Mouse (Mus musculus): ENCODE results near the gene Elf2. TPM values are rescaled to one million over a fixed set of nuclear protein-coding genes. Genes with fewer than 3 reads are reported as not detected.
A peak's percentile ranks its signal among the peaks of the same experiment; 100 is the strongest.
"Not testable (repeated sequence)": the region's sequence is repeated elsewhere in the genome, so short reads cannot be mapped to it uniquely, and the experiment has no call there.

Elf2 gene
- polyA plus RNA-seq, 1 experiment from 2014 or later = 21.8 TPM

DNA sequence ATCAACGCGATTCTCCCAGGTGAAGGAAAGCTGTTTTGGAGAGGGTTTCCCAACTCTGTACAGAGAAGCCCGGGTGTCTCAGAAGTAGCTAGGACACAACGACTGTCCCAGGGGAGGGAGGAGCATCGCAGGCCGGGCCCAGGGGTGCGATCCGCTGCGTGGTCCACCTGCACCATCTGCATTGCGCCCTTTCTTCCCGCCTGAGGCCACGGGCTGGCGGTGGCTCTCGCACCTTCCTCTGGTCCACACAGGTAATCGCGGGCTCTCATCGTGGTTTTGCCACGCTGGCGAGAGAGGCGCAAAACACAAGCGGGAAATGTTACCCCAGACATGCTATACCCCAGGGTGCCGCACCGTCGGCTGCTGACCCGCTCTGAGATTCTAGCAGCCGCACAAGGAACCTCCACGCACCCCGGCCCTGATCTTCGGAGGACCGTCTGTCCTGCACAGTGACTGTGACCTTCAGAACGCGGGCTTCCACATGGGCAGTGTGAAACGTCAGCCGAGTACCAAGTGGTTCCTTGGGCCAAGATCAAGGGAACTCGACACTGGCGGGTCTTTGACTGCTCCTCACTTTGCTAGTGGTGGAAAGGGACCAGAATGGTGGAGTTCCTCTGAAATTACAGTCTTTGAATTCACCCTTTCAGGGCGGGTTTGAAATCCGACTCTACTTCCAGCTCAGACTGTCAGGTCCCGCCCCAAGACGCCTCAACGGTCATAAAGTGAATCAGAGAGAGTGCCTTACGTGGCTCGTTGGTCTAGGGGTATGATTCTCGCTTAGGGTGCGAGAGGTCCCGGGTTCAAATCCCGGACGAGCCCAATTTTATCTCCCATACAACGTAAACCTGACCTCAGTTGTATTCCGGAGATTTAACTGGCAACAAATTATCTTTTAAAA lies 18.4 kb upstream of the Elf2 start:
- Histone ChIP-seq H3K9ac (peak overlapping the region; percentile 78), H3K4me2 (peak overlapping the region; percentile 81), H3K4me3 (peak overlapping the region; percentile 67), H3K4me1 (peaks cover 43% of the 10 kb centered on the region), H3K27ac (peak overlapping the region; percentile 78), H3K36me3 (no peaks in the 10 kb centered on the region), H3K27me3 (replicated peaks) (0 out of 2 replicates have a peak, but pooled peaks cover 4% of the 10 kb centered on the region), H3K9me3 (replicated peaks) (no peaks in the 10 kb centered on the region)
- under 1% methylated on average over 50 of the region's 50 CpGs for WGBS (ENCODE audit: insufficient replicate concordance)
- ATAC-seq = peak; percentile 75

DNA sequence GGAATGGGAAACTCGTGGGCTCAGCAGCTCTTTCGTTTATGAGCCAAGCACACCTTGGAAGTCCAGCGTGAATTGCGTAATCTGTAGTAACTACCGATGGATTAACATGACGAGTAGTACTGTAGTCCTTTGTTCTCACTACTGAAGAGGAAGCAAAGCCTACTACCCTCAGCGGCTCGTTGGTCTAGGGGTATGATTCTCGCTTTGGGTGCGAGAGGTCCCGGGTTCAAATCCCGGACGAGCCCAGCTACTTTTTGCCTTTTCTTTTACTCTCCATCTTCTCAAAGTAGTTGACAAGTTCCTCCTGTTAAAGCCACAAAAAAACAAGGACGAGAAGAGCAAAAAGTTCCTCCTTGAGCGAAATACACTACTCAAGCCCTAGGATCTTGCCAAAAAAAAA lies 17.7 kb upstream of the Elf2 start:
- Histone ChIP-seq H3K27me3 (replicated peaks) (no peaks in the 10 kb centered on the region), H3K27ac (peak overlapping the region; percentile 78; the same call in 1 of the 2 replicates), H3K9ac (peak overlapping the region; percentile 78), H3K4me2 (peak overlapping the region; percentile 81), H3K4me1 (peaks cover 44% of the 10 kb centered on the region), H3K9me3 (replicated peaks) (no peaks in the 10 kb centered on the region), H3K4me3 (peak overlapping the region; percentile 67), H3K36me3 (no peaks in the 10 kb centered on the region)
- under 1% methylated on average over 15 of the region's 15 CpGs for WGBS (ENCODE audit: insufficient replicate concordance)
- ATAC-seq = peak; percentile 53

DNA sequence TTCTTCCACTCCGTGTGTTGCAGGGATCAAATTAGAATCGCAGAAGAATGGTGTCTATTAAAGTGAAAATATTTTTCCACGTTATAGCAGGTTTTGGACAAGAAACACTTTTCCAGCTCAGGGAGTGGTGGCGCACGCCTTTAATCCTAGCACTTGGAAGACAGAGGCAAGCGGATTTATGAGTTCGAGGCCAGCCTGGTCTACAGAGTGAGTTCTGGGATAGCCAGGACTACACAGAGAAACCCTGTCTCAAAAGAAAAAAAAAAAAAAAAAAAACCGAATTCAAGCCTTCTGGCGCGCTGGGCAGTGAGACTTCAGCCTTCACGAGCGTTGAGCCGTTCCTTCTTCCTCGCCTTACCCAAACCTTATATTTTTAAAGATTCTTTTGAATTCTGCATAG lies 17.2 kb upstream of the Elf2 start:
- H3K9ac ChIP-seq = peak overlapping the region; percentile 62; the same call in 1 of the 2 replicates
- H3K27ac ChIP-seq = no peak overlapping the region
- peak overlapping the region; percentile 81 for H3K4me2 ChIP-seq
- no peaks in the 10 kb centered on the region for H3K36me3 ChIP-seq
- peak overlapping the region; percentile 67 for H3K4me3 ChIP-seq
- H3K9me3 ChIP-seq (replicated peaks) = no peaks in the 10 kb centered on the region
- H3K4me1 ChIP-seq = peaks cover 50% of the 10 kb centered on the region
- no peaks in the 10 kb centered on the region for H3K27me3 ChIP-seq (replicated peaks)
- 7% methylated on average over 14 of the region's 14 CpGs for WGBS (ENCODE audit: insufficient replicate concordance)
- ATAC-seq = no peak

DNA sequence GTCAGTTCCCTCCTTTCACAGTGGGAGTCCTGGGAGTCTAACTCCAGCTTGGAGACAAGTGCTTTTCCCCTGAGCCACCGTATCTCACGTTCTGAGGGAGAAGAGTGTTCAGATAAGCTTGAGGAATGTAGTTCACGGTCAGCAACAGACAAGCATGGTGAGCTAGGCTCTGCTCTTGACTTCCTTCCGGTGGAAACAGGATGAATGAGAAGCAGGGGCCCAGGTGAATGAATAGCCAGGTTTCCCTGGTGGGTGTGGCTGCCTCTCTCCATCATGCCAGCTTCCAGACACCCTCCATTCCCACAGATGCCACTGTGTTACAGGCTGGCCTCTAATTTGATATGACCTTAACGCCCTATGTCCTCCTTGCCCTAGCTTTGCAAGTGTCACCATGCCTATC lies 16.6 kb upstream of the Elf2 start:
- H3K4me1 ChIP-seq = peaks cover 51% of the 10 kb centered on the region
- H3K27me3 ChIP-seq (replicated peaks) = no peaks in the 10 kb centered on the region
- H3K36me3 ChIP-seq = no peaks in the 10 kb centered on the region
- ATAC-seq = no peak
- H3K27ac ChIP-seq = no peak overlapping the region
- no peaks in the 10 kb centered on the region for H3K9me3 ChIP-seq (replicated peaks)
- H3K4me2 ChIP-seq = peak overlapping the region; percentile 81
- WGBS (ENCODE audit: insufficient replicate concordance) = 13% methylated on average over 5 of the region's 5 CpGs
- no peak overlapping the region for H3K9ac ChIP-seq
- H3K4me3 ChIP-seq = peak overlapping the region; percentile 67

DNA sequence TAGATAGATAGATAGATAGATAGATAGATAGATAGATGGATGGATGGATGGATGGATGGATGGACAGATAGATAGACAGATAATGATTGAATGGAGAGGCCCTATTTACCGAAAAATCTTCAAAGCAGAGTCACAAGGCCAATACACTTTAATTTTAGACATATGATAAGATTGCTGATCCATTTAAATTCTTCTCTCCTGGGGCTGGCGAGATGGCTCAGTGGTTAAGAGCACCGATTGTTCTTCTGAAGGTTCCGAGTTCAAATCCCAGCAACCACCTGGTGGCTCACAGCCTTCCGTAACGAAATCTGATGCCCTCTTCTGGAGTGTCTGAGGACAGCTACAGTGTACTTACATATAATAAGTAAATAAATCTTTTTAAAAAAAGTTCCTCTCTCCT lies 14.5 kb upstream of the Elf2 start:
- H3K4me2 ChIP-seq; ATAC-seq; H3K36me3 ChIP-seq; H3K27ac ChIP-seq; H3K4me3 ChIP-seq; H3K9me3 ChIP-seq (replicated peaks); H3K27me3 ChIP-seq (replicated peaks); H3K9ac ChIP-seq: not testable (repeated sequence)
- H3K4me1 ChIP-seq = peaks cover 38% of the 10 kb centered on the region
- 71% methylated on average over 6 of the region's 6 CpGs for WGBS (ENCODE audit: insufficient replicate concordance)

DNA sequence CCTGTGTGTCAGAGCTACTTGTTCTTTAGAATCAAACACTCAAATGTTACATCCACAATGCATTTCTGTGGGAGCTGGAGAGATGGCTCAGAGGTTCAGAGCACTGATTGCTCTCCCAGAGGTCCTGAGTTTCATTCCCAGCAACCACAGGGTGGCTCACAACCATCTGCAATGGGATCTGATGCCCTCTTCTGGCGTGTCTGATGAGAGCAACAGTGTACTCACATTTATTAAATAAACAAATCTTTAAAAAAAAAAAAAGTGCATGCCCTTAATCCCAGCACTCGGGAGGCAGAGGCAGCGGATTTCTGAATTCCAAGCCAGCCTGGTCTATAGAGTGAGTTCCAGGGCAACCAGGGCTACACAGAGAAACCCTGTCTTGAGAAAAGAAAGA lies 13.6 kb upstream of the Elf2 start:
- no peak overlapping the region for H3K4me2 ChIP-seq
- no peaks in the 10 kb centered on the region for H3K27me3 ChIP-seq (replicated peaks)
- H3K4me1 ChIP-seq = peaks cover 39% of the 10 kb centered on the region
- WGBS (ENCODE audit: insufficient replicate concordance) = 75% methylated on average over 3 of the region's 3 CpGs
- H3K9ac ChIP-seq = no peak overlapping the region
- no peak overlapping the region for H3K4me3 ChIP-seq
- no peak overlapping the region for H3K27ac ChIP-seq
- H3K9me3 ChIP-seq (replicated peaks) = no peaks in the 10 kb centered on the region
- H3K36me3 ChIP-seq = no peaks in the 10 kb centered on the region
- ATAC-seq = no peak

DNA sequence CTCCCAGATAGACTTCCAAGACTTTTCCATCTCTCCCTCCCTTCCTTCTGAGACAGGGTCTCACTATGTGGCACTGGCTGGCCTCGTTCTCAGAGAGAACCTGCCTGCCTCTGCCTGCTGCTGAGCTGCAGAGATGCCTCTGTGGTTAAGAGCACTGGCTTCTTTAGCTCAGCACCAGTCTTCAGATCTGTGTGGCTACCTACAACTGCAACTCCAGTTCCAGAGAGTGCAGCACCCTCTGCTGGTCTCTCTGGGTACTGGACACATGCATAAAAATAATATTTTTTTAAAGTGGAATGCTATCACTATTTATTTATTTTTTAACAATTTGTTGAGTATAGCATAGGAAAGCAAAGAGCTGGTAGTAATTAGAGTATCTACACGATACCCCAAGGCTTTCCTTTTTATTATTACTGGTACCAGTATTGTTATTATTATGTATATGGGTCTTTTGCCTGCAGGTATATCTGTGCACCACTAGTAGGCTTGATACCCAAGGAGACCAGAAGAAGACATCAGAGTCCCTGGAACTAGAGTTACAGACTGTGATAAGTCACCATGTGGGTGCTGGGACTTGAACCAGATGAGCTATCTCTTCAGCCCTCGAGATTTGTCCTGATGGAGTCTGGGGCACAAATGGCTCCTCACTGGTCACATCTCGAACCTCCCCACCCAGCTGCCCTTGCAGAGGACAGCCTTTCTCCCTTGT lies 13.0 kb upstream of the Elf2 start:
- H3K4me2 ChIP-seq = no peak overlapping the region
- H3K4me3 ChIP-seq = no peak overlapping the region
- peaks cover 41% of the 10 kb centered on the region for H3K4me1 ChIP-seq
- H3K9me3 ChIP-seq (replicated peaks) = no peaks in the 10 kb centered on the region
- no peaks in the 10 kb centered on the region for H3K27me3 ChIP-seq (replicated peaks)
- WGBS (ENCODE audit: insufficient replicate concordance) = 47% methylated on average over 4 of the region's 4 CpGs
- H3K9ac ChIP-seq = no peak overlapping the region
- peak; percentile 51; the same call in 1 of the 2 replicates for ATAC-seq
- no peak overlapping the region for H3K27ac ChIP-seq
- no peaks in the 10 kb centered on the region for H3K36me3 ChIP-seq

DNA sequence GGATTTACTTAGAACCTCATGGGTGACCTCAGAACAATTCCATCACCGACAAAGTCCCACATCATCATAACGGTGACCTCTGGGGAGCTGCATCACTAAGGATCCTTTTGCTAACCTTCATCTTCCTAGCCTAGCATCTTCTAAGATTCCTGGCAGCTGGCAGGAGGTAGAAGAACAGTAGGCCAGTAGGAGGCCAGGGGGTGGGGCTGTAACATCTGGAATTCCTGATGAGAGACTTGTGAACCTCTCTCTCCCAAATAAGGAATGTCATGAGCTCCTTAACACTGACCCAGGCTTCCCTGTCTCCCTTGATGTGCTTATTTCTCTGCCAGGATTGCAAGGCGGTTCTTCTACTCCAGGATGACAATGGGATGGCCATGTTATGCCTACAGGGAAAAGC lies 10.3 kb upstream of the Elf2 start:
- Histone ChIP-seq H3K9me3 (replicated peaks) (no peaks in the 10 kb centered on the region), H3K27me3 (replicated peaks) (no peaks in the 10 kb centered on the region), H3K4me3 (no peak overlapping the region), H3K27ac (no peak overlapping the region), H3K36me3 (no peaks in the 10 kb centered on the region), H3K4me1 (peaks cover 35% of the 10 kb centered on the region), H3K4me2 (no peak overlapping the region), H3K9ac (no peak overlapping the region)
- ATAC-seq = no peak
- 55% methylated on average over 3 of the region's 3 CpGs for WGBS (ENCODE audit: insufficient replicate concordance)

DNA sequence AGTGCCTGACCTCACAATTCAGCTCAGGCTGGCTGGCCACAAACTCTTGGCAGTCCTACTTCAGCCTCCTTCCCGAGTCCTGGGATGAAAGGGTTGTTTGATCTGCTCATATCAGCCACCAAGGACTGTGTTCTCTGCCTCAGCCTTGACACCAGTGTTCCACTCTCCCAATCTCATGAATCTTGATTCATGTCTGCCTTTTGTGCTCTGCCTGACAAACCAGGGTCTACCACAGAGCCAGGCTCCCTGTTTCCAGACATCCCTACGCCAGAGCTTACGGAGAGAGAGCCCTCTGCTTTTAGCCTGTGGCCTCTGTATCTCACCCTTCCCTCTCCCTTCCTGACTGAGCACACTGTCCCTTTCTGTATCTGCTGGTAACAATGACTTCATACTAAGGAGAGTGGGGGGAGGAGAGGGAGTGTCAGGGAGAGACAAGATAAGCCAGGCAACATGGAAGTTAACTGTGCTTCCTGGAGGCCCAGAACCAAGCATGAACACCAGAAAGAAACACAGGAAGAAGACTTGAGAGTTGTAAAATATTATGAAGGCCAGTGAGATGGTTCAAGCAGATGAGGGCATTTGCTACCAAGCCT lies 8.3 kb upstream of the Elf2 start:
- Histone ChIP-seq H3K4me3 (no peak overlapping the region; the same call in 1 of the 2 replicates), H3K36me3 (no peaks in the 10 kb centered on the region), H3K4me2 (peak overlapping the region; percentile 47), H3K9me3 (replicated peaks) (no peaks in the 10 kb centered on the region), H3K9ac (peak overlapping the region; percentile 45), H3K27ac (peak overlapping the region; percentile 69), H3K27me3 (replicated peaks) (no peaks in the 10 kb centered on the region), H3K4me1 (peaks cover 35% of the 10 kb centered on the region)
- peak; percentile 87 for ATAC-seq
- WGBS (ENCODE audit: insufficient replicate concordance) = 13% methylated on average over 3 of the region's 3 CpGs

DNA sequence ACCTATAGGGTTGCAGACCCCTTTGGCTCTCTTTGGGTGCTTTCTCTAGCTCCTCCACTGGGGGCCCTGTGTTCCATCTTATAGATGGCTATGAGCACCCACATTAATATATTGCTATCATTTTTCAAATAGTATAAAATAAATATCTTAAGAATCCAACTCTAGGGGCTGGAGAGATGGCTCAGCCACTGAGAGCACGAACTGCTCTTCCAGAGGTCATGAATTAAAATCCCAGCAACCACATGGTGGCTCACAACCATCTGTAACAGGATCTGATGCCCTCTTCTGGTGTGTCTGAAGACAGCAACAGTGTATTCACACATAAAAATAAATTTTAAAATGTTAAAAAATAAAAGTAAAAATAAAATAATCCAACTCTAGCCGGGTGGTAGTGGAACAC lies 4.6 kb upstream of the Elf2 start:
- not testable (repeated sequence) for H3K9me3 ChIP-seq (replicated peaks)

DNA sequence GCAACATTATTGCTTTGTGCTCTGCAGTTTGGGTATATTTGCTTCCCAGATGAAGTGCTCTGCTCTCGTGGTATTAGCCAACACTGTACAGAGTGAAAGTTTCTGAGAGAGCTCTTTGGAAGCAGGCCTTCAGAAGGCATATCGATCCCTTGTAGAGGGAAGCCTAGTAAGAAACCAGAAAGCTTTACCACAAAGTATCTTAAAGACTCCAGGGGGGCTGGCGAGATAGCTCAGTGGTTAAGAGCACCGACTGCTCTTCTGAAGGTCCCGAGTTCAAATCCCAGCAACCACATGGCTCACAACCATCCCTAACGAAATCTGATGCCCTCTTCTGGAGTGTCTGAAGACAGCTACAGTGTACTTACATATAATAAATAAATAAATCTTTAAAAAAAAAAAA lies 3.7 kb upstream of the Elf2 start:
- not testable (repeated sequence) for ATAC-seq; H3K36me3 ChIP-seq; H3K9ac ChIP-seq; H3K4me2 ChIP-seq; H3K27me3 ChIP-seq (replicated peaks); H3K4me3 ChIP-seq; H3K27ac ChIP-seq; H3K9me3 ChIP-seq (replicated peaks)
- H3K4me1 ChIP-seq = peaks cover 27% of the 10 kb centered on the region
- 83% methylated on average over 6 of the region's 6 CpGs for WGBS (ENCODE audit: insufficient replicate concordance)

More for the DNA sequence above, 4.6 kb upstream of the Elf2 start:
- H3K27me3 ChIP-seq (replicated peaks); H3K4me3 ChIP-seq; H3K9ac ChIP-seq; ATAC-seq; H3K27ac ChIP-seq; H3K36me3 ChIP-seq; H3K4me2 ChIP-seq: not testable (repeated sequence)
- WGBS (ENCODE audit: insufficient replicate concordance) = 75% methylated on average over 2 of the region's 2 CpGs
- H3K4me1 ChIP-seq = peaks cover 33% of the 10 kb centered on the region

DNA sequence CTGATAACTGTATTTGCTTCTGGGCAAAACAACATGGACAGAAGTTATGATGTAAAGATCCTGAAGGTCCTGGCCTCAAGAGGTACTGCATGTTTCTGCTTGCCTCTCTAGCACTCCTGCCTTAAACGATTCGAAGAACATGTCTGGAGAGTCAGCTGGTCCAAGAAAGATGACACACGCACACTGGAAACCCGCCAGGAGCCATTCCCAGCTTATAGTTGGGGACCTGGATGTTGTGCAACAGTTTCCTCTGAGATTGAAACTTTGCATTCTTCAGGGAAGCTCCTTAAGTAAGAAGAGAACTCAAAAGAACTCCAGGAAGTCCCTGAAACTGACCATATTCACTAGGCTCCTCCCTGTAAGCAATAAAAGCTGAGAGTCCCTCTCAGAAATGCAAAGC lies 2.8 kb upstream of the Elf2 start:
- no peaks in the 10 kb centered on the region for H3K9me3 ChIP-seq (replicated peaks)
- no peak overlapping the region for H3K9ac ChIP-seq
- no peak overlapping the region for H3K4me3 ChIP-seq
- ATAC-seq = no peak
- no peaks in the 10 kb centered on the region for H3K27me3 ChIP-seq (replicated peaks)
- H3K4me1 ChIP-seq = peaks cover 24% of the 10 kb centered on the region
- no peaks in the 10 kb centered on the region for H3K36me3 ChIP-seq
- WGBS (ENCODE audit: insufficient replicate concordance) = 88% methylated on average over 4 of the region's 4 CpGs
- H3K27ac ChIP-seq = no peak overlapping the region
- H3K4me2 ChIP-seq = no peak overlapping the region
